Mouse (Mus musculus): Measurements from ENCODE around the gene Aldh16a1.
"Not testable (repeated sequence)": the region's sequence is repeated elsewhere in the genome, so short reads cannot be mapped to it uniquely, and the experiment has no call there.

Aldh16a1 gene

GRCm38 (mm10) chr7:45134544-45135026 lies 19.8 kb downstream of the Aldh16a1 start:
- no peak for DNase-seq (ENCODE audit: low read depth, low spot score)

- no peak for DNase-seq (ENCODE audit: low read depth, low spot score)
These were observed 20.8 kb downstream of the Aldh16a1 start for GRCm38 (mm10) chr7:45133446-45134159.

- DNase-seq (ENCODE audit: low read depth, low spot score): no peak
These were observed 22.5 kb downstream of the Aldh16a1 start for GRCm38 (mm10) chr7:45131850-45132249.

- no peak for DNase-seq (ENCODE audit: low read depth, low spot score)
These were observed 24.4 kb downstream of the Aldh16a1 start for GRCm38 (mm10) chr7:45129776-45130512.

DNA sequence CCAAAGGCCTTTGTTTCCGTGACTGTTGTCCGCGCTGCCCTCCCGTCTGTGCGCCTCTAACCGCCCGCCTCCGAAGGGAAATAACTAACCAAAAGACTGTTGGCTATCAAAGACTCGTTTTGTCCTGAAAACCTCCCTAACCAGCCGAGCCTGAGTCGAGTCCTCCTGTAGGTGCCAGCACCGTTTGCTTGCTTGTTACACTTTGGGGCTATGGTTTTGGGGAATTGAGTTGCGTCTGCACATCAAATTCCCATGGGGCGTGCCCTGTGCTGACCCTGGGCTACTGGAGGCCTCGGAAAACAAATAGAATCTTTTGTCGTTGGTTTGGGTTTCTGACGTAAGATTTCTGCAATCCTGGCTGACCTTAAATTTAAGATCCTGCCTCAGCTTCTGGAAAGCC lies 25.1 kb downstream of the Aldh16a1 start:
- DNase-seq (ENCODE audit: low read depth, low spot score): no peak

GRCm38 (mm10) chr7:45128624-45129246 lies 25.6 kb downstream of the Aldh16a1 start, which contains the start of gene Rpl13a:
TSS of gene Rpl13a (minus strand) at chr7:45128761.
- DNase-seq (ENCODE audit: low read depth, low spot score): peak; percentile 99

GRCm38 (mm10) chr7:45127700-45128224 lies 26.6 kb downstream of the Aldh16a1 start:
- DNase-seq (ENCODE audit: low read depth, low spot score): no peak

- no peak for DNase-seq (ENCODE audit: low read depth, low spot score)
These were observed 27.3 kb downstream of the Aldh16a1 start for GRCm38 (mm10) chr7:45126844-45127699.

DNA sequence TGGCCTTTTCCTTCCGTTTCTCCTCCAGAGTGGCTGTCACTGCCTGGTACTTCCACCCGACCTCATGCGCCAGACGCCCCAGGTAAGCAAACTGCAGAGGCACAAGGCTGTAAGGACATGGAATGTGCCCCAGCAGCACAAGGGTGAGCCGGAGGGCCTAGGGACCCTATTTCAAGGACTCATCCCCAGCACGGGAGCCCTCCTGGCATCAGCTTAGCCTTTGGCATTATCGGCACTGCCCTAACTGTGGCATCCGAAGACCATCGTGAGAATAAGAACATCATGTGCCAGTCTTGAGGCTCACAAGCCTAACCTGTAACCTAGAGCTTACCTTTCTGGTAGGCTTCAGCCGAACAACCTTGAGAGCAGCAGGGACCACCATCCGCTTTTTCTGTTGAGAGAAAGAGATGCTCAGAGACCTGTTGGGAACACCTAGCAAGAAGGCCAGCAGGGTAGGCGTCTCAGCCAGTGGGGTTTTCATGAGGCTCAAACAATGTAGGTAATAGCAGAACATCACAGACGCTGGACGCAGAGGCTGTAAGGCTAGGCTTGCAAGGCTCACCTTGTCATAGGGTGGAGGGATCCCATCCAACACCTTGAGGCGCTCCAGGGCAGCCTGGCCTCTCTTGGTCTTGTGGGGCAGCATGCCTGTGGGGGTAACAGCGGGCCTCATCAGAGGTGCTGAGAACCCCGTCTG lies 28.1 kb downstream of the Aldh16a1 start:
- DNase-seq (ENCODE audit: low read depth, low spot score): no peak

- DNase-seq (ENCODE audit: low read depth, low spot score): not testable (repeated sequence)
These were observed 28.7 kb downstream of the Aldh16a1 start for GRCm38 (mm10) chr7:45125649-45126048.

- DNase-seq (ENCODE audit: low read depth, low spot score): no peak
These were observed 29.2 kb downstream of the Aldh16a1 start for GRCm38 (mm10) chr7:45125144-45125600.

DNA sequence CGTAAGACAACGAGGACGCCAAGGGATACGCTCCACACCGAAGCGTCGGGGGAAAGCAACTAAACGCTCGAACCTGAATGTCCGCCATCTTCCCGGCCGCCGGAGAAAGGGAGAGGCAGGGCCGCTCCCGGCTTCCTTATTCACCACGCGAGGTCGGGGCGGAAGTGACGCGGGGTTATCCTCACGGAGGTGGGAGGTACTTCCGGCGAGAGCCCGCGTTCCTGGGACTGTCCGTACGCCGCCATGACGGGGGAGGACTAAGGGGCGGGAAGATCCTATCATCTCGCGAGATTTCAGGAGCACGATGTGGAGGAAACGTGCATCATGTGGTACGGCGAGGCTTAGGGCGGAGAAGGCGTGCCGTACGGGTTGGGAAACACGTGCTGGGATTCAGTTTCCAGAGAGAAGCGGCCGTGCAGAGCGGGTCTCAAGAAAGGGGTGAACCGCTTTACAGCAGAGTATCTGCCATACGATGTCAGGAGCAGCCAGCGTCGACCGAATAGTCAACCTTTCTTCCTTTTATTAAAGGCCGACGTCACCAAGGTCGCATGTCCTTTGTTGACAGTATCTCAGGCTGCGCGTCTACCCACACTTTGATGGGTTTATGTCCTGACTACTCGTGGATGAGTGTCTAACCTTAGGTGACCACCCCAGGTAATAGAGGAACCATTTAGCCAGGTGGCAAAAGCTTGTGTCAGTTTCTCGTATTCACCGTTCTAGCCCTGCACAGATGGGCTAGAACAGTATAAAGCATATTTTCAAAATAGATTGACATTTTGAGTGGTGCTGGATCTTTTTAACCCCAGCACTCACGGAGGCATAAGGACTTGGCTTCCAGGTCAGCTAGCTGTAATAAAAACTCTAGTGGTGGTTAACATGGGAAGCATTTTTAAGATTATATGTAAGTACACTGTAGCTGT lies 29.9 kb downstream of the Aldh16a1 start, which contains the start of gene Rps11:
TSS of gene Rps11 (minus strand) at position 216 of the 920 bp plus-strand sequence.
- peak; percentile 100 for DNase-seq (ENCODE audit: low read depth, low spot score)

GRCm38 (mm10) chr7:45123186-45123570 lies 31.2 kb downstream of the Aldh16a1 start:
- DNase-seq (ENCODE audit: low read depth, low spot score): no peak

- no peak for DNase-seq (ENCODE audit: low read depth, low spot score)
These were observed 31.7 kb downstream of the Aldh16a1 start for GRCm38 (mm10) chr7:45122561-45123185.

- no peak for DNase-seq (ENCODE audit: low read depth, low spot score)
These were observed 32.4 kb downstream of the Aldh16a1 start for GRCm38 (mm10) chr7:45121966-45122365.

DNA sequence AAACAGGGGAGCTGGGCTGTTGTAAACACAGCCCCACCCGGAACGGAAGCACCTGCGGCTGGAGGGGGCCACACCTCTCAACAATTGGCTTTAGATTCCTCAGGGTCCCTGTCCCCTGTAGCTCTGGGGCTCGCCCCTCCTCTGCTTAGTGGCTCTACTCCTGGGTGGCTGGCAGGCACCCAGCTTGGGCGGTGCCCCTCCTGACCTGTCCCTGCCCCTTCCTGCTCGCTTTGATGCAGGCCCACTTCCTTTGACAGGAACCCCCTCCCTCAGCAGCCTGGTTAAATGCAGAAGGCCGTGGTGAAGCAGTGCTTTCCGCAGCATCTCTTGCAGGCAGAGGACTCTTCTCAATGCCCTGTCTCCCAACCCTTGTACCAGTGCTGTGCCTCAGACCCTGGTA lies 33.0 kb downstream of the Aldh16a1 start:
- no peak for DNase-seq (ENCODE audit: low read depth, low spot score)

GRCm38 (mm10) chr7:45119780-45120709 lies 34.3 kb downstream of the Aldh16a1 start:
- no peak for DNase-seq (ENCODE audit: low read depth, low spot score)

DNA sequence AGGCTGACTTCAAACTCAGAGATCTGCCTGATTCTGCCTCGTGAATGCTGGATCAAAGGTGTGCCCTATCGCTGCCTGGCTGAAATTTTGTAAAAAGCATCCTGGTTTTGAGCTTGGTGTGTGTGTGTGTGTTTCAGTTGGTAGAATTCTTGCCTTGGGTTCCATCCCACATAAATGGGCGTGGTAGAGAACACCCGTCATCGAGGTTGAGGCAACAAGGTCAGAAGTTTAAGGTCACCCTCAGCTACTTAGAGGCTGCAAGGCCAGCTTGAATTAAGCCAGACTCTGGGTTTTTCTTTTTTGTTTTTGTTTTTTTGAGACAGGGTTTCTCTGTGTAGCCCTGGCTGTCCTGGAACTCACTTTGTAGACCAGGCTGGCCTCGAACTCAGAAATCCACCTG lies 36.0 kb downstream of the Aldh16a1 start:
- no peak for DNase-seq (ENCODE audit: low read depth, low spot score)
